Mouse (Mus musculus): Measurements from ENCODE around the gene Sap30bp.

Gene Sap30bp

DNA sequence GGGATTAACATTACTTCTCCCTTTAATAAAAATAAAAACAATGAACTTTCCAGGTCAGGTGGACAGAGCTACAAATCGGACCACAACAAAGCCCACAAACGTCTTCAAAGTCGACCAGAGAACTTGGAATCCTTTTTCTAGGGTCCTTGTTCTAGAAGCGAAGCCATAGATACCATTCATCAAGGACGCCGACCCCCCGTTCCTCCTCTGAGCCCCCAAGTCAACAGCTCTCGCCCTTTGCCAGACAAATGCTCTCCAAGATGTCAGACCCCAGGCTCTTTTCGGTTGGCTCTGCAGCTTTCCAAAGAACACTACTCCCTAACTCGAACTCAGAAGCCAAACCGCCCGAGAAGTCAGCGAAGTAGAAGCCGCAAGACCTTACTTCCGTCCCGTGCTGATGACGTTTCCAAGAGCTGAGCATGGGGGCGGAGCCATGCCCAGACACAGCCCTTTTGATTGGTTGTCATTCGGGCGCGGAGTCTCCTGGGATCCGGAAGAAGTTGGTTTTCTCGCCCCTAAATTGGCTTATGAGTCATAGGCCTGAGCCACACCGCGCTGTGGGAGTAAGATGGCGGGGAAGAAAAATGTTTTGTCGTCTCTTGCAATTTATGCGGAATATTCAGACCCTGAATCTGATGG lies at the start of gene Sap30bp, which contains the start of gene Recql5:
Sap30bp (plus strand) TSS at position 175 of the 639 bp plus-strand sequence.
Recql5 (minus strand) TSS at position 370 of the 639 bp plus-strand sequence.
- peak; percentile 98 for DNase-seq

DNA sequence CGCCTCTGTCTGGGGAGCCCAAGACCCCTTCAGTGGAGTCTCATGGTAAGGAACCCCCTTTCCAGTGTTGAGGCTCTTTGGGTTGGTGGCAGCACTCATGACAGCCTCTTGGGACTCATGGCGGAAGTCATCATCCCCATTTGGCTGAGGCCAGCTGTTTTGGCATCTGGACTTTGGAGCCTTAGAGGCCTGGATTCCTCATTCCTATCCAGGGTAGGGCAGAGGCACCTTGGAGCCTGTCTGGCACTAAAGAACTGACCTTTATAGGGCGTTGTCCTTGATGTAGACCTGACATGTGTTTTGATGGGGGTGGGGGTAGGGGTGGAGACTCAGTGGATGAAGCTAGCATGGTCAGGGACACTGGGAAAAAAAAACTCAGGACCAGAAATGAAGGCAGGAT lies 48.7 kb upstream of the Sap30bp start:
- no peak for DNase-seq

DNA sequence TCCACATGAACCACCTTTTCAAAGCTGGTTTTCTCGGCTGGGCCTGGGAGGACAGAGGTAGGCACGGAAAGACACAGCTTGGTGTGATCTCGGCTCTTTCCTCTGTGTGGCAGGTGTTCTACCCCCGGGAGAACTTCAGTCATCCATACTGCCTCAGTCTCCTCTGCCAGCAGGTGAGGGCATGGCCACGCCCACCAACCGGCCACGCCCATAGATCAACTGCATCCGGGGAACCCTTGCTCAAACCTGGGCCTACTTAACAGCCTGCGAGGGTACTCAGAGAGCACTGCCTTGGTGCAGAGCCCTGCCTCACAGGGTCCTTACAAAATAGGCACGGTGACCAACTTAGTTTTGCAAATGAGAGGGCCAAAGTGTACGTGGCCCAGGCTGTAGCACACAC lies 47.8 kb upstream of the Sap30bp start:
- DNase-seq = no peak

DNA sequence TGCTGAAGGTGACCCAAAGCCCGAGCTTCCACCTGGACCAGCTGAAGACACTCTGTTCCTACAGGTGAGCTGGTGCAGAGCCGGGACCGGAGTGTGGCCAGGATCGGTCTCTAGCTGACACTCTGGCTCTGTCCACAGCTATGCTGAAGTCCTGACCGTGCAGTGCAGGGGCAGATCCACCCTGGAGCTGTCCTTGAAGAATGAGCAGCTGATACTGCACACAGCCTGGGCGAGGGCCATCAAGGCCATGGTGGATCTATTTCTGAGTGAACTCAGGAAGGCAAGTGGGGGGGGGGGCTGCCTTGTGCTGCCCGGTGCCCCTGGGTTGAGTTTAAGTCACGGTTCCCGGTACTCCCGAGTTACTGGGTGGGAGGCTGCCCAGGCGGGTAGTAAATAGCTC lies 46.6 kb upstream of the Sap30bp start:
- no peak for DNase-seq

DNA sequence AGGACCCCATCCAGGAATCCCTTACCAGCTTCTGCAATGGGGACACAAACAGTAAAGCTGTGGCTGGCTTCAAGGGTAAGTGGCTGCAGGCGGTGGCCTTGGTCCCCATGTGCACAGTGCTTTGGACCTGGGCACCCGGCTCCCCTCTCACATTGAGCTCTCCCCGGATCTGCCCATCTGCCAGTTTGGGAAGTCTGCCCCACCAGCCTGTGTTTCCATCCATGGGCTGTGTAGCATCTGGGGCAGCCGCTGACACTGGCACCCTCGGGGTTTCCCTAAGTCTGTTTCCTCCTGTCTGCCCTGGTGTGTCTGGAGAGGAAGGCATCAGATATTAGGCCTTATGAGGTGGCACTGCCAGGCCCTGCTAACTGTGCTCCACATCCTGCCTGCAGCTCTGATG lies 45.1 kb upstream of the Sap30bp start:
- DNase-seq = peak; percentile 38 to 44

DNA sequence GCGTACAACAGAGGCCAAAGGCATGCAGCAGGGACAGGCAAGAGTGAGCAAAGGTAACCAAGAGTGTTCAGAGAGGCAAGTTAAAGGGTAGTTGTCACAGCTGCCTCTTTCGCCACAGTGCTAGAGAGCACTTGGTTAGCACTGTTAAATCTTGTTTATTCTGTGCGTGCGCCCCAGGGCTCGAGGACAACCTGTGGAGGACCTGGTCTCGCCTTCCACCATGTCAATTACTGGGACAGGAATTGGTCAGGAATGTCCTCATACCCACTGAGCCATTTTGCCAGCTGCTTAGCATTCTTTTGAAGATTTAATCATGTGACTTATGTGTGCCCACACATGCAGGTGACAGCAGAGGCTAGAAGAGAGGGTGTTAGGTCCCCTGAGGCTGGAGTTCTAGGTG lies 43.9 kb upstream of the Sap30bp start:
- no peak for DNase-seq

DNA sequence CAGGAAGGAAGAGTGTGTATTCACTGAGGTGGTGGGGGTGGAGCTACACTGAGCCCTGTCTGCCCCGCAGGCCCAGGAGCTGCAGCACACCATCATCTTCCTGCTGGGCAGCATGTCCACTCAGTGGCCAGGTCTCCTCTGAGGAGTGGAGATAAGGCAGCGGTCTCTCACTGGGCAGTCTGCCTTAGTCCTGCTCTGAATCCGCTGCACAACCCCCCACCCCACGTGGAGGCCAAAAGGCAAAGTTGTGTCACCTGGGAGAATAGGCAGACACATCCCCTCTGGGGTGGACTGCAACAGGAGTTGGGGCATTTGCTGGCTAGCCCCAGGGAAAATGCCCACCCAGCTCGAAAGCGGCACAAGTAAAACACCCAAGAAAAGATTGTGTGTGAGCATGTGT lies 40.9 kb upstream of the Sap30bp start:
- DNase-seq = no peak

DNA sequence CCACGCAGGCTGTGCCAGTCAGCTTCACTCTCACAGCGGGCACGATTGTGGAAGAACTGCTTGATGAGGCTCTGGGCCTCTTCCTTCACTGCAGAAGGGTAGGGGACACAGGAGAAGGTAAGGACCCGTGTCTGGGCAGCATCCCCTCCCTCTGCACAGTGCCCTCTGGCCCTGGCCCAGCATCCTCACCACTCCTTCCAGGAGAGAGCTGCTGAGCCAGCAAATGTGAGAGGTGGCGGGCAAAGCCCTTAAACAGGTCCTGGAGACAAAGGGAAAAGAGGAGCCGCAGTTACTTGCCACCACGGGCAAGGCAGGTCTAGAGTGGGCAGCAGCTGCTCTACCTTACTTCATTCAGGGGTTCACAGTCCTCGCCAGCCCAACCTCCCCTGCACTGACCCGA lies 40.0 kb upstream of the Sap30bp start:
- DNase-seq = no peak

DNA sequence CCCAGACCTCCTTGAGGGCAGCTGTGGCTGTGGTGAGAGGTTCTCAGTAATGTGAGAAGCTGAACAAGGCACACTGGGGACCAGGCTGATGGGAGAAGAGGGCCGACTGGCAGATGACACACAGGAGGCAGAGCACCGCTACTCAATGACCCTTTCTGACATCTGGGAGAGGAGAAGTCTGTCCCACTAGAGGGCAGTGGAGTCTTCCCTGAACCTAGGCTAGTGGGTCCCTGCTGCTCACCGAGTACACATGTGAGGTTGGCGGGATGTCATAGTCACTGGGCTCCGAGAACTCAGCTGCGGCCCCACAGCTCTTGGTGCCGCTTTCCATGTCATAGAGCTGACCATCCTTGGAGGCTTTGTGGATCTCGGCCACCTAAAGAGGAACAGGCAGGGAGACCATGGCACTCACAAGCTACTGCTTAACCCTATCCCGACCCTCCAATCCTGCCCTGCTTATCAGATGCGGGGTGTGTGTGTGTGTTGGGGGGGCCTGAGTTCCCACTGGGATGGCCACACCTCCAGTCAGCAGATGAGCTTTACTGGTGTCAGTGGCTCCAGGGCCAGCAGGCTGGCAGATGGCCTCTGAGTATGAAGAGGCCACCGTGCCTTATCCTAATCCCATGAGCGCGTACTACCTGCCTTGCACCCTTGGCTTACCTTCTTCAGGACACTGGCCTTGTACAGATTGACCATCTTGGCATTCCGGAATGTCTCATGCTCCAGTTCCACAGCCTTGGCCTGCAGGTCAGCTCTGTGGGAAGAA lies 38.1 kb upstream of the Sap30bp start:
- peak; percentile 60 to 71 for DNase-seq

DNA sequence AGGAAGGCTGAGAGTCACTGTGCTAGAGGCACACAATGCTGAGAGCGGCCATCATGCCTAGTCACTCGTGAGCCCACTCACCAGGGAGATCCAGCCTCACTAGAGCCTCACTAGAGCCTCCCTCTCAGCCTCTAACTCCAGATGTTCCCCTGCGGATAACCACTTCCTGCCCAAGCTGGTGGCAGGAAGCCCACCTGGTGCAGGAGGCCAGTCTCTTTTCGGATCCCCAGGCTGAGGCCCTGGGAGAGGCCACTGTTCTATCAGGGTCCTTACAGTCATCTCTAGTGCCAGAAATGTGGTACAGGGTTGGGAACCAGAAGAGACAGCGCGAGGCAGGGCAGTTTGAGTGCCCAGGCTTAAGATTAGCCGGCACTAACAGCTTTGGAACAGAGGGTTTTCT lies 34.6 kb upstream of the Sap30bp start:
- no peak for DNase-seq

DNA sequence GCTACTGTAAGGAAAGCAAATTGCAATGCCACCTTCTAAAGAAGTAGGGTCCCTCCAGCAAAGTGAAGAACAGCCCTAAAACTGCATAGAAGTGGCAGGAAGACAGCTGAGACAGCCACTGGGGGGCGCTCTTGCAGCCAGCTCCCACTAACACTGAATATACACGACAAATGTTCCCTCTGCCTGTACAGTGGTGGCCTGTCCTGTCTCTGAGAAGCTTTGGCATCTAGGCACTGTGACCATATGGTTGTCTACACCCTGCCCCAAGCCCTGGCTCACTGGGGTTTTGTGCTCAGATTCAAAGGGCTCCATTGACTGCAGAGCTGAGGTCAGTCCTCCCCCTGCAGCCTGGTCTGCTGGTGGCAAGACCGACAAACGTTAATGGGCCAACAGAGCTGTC lies 34.2 kb upstream of the Sap30bp start:
- DNase-seq = peak; percentile 79 to 84

DNA sequence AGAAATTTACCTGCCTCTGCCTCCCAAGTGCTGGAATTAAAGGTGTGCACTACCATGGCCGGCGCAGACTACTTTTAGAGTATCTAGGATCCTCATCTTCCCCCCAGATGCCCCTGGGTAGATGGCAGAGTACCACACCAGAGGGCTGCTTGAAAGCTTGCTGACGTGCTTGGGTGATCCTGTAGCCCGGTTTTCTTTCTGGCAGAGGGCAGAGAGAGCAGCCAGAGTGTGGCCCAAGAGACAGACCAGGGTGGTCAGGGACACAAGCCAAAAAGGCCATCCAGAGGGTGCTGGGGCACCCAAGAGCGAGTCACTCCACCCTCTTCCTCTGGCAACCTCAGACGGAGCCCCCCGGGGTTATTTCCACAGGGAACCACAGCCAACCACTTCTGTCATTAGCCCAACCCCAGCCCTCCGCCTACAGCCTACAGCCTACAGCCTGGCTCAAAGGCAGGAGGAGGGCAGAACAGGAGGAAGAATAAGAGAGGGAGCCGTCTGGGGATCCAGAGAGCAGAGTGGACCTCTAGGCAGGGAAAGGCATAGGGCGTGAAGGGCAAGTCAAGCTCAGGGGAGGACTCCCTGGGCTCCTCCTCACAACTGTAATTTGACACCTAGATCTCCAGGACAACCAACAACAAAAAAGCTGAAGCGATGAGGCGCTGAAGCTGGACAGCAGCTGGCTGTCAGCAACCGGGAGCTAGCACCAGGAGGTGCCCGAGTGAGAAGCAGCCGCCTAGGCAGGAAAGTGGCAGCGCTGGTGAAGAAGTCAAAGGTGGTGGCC lies 33.4 kb upstream of the Sap30bp start, which contains the start of gene Smim5:
Smim5 (plus strand) TSS at position 481 of the 781 bp plus-strand sequence.
- DNase-seq = no peak

DNA sequence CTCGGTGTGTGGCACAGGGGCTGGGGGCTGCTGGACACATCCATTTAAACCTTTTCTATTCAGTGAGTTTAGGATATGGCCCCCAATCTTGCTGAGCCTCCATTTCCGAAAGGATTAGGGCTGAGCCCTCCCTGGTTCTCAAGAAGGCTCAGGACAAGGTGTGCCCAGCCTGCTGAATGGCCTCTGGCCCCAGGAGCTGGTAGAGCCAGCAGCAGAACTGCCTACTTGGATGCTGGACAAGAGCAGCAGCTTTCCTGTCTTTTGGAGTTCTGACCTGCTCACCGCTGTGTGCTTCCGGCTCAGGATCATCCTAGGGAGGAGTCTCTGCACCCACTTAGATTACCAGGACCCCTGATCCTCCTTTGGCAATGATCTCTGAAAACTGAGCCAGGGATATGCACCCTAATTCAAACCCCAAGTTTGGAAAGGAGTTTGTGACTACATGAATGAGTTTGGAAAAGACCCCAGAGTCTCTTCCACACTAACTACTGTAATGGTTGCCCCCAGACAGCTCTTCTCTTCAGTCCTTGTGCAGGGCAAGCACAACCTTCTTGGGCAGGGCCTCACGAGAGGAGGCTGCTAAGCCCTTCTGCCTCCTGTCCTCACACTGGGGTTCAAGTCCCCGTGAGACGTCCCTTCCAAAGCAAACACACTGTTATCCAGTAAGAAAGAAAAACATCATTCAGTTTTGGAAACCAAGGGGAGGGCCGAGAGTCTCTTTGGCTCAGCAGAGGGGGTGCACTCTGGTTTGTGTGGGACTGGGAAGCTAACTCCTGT lies 32.3 kb upstream of the Sap30bp start:
- no peak for DNase-seq

DNA sequence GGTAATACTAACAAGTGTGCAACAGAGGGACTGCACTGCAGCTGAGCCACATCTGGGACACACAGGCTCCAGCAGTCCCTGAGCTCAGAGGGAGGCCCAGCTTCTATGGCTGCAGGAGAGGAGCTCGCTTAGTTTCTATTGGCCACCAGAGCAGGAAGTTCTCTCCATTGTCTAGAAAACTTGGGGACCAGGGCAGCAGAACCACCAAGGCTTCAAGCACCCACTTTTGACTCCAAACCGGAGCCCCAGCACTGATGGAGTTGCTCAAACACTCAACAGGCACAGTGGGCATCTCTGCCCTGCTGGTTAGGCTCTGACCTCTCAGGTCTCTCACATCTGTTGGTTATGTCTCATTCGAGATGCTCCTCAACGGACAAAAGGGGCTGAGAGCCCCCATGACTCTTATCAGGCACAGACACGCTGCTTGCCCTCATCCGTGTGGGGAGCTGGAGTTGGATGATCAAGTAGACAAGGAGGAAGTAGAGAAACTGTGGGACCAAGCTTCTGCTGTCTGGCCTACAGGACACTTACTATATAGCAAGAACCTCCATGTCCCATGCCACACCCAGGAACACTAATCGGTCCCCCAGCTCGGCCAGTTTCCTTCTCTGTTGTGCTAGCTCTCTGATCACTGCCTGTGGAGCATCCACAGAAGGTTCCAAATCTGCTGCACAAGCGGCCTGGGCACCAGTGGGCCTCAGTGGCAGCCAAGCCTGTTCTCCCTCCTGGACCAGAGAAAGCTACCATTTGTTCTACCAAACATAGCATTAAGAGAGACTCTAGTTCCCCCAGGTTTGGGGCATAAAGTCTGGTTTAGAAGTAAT lies 31.5 kb upstream of the Sap30bp start:
- no peak for DNase-seq

DNA sequence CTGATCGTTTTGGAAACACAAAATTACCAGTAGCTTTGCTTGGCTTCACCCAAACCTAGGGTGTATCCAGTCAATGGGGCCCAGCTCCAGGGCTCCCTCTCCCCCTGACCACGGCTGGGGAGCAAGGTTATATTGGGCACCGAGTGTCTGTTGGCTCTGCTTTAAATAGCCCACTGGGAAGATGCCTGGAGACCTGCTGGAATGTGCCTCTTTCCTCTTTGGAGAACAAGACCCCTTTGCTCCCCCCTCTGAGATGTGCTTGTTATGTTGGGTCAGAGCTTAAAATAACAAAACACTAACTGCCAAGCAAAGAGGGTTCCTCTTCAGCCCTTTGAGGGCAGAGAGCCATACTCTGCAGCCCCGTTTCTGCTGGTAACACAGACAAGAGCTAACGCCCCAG lies 30.9 kb upstream of the Sap30bp start:
- DNase-seq = no peak

DNA sequence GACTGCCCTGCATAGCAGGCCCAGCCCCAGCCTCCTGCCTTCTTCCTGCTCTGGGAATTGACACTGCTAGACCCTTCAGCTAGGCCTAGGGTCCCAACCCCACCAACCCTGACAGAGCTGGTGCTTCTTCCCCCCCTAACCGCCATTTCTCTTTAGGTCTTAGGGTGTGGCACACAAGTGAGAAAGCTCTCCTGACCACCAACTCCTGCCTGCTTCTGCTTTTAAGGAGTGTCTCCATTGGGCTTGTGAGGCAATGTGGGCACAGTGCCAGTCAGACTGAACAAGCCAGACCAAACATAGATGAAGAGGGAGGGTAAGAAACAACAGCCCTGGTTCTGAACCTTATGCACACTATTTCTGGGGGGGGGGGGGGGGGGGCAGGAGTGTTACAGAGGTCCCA lies 30.3 kb upstream of the Sap30bp start:
- peak in 1 of 2 experiments; percentile 53 for DNase-seq

DNA sequence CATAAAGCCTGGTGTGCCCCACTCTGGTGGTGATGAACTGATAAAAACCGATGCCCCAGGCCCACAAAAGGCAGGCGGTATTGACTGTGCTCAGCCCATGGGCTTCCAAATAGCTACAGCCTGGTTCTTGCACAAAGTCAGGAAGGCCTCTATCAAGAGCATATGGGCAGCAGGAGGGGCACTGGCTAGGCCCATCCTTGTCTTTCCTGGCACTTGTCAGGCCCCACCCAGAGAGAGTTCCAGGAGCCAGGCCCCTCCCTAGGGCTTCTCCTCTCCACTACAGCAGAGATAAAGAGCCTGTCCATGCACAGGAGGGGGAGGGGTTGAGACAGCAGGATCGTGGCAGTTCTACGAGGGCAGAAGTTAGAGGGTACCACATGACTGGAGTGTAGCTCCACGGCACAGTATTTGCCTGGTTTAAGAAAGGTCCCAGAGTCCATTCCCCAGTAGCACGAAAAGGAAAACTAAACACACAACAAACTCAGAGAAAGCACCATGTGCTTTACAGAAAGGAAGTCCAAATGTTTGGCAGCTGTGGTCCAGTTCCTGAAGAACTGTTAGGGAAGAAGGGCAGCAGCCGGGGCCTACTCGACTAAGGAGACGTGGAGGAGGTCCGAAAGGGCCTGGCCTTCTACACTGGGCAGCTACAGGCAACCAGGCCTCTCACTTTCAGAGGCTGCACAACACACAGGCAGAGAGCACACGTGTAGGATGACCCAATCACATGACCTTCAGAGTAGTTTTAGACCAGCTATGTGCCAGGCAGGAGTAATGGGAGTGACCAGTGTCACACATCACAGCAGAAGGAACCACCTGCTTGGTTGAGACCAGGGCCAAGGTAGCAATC lies 29.5 kb upstream of the Sap30bp start:
- no peak for DNase-seq

DNA sequence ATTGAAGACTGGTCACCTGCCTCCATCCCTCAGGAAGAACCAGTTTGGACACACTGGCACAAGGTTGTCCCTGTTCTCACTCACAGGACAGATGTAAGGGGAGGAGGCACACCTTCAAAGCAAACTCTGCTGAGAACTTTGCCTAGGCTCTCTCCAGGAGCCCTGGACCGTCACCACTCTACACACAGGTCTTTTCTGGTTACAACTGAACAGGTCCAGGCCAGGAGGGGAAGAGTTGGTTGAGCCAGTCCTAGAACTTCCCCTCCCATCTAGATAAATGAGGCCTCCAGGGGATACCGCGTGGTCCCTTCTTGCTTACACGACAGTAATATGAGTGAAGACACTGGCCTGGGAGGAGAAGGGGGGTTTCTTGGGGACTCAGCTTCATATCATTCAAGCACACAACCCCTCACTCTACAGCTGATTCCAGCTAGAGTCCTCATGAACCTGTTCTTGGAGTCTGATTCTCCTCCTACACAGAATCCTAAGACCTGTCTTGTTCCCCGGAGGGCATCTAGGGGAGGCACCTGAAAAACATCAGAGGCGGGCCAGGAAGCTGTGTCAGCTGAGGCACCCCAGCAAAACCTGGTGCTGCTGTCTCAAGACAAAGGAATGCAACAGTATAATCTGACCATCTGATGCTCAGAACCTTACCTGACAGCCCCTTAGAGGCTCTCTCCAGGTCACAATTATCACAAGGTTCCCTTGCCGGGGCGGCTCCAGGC lies 28.7 kb upstream of the Sap30bp start:
- DNase-seq = no peak

DNA sequence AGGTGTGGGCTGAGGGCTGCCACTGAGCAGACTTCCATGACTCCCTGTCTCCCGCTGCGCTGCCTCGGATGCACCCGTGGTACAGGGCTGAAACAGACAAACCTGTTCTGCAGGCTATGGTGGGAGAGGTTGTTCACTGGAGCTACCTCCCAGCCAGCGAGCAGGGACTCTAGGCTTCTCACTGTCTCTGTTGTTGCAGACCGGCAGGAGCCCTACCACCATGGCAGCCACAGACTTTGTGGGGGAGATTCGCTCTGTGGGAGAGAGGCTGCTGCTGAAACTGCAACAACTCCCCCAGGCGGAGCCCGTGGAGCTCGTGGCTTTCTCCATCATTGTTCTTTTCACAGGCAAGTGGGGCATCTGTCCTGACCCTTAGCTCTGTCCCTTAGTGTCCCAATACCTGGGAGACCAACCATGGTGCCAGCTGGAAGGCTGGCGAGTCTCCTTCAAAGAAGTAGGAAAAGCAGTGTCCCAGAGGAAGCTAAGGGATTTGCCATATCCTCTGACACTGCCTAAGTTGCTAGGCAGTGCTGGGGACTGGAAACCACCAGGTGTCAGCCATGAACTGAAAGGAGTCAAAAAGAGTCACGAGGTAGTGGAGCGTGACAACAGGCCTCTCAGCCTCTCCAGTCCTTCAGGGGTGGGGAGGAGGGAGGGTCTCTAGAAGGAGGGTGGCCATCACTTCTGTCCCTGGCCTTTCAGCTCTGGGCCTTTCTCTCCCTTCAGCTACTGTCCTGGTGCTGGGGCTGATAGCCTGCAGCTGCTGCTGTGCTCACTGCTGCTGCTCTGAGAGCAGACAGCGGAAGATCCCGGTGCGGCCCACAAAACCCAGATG lies 27.9 kb upstream of the Sap30bp start:
- DNase-seq = no peak

All from cerebellum, postnatal 14 days (tissue).